Mouse (Mus musculus) thymus, postnatal 25 days (tissue): ENCODE data around the gene Pllp.

Experiments
- DNase-seq: peaks from one replicate; pipeline ENCODE4 v3.0.0; 2022

Gene Pllp

DNA sequence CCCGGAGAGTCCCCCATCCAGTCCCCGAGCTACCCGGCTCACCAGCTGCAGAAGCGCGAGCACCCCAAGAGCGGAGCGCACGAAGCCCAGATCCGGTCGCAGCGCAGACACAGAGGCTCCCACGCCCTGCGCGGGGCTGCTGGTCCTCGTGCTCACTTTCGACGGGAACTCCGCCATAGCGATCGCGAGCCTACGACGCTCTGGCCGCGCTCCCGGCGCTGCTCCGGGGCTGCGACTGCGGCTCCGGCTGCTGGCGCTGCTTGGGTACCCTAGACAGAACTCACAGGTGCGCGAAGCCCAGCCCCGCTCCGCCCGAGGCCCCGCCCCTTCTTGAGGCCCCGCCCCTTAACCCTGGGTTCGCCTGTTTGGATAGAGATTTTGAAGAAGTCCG is at the start of gene Pllp:
Pllp (minus strand) TSS at position 285 of the 391 bp plus-strand sequence.
- peak; percentile 26 for DNase-seq

- no peak for DNase-seq
These were observed 49.6 kb upstream of the Pllp start, which contains the start of gene Ccl22 for GRCm38 (mm10) chr8:94745476-94746184. Ccl22 (plus strand) TSS chr8:94745590.

DNA sequence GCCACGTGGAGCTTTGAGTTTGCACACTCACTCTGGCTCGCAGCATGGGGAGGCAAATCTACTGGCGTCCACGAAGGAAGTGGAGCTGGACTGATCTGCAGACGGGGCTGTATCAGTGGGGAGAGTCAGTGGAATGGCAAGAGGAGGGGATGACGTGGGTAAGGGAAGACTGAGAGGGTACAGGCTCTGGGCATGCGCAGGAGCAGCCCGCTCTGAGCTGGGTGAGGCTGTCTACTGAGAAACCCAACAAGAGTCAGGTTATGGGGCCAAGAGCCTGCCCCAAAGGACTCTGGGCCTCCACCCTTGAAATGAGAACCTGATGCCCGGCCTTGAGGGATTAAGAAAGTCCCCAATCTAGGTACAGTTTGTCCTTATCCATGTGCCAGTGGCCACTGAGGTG is 48.9 kb upstream of the Pllp start:
- no peak for DNase-seq

DNA sequence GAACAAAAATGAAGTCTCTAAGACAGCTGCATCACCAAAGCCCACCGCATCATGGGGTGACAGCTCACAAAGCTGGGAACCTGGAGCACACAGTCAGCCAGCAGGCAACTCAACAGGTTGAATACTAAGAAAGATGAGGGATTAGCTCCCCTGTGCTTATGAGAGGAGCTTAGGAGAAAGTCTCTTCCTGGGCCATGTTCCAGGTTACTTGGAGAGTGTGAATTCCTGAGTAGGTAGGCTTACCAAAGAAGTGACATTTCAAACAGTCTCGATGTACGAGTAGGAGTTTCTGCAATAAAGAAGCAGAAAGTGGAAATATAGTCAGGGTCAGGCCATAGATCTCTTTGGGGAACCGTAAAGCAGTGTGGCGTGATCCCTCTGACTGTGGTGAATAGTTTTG is 48.4 kb upstream of the Pllp start:
- no peak for DNase-seq

GRCm38 (mm10) chr8:94741726-94742125 is 45.6 kb upstream of the Pllp start:
- DNase-seq = no peak

GRCm38 (mm10) chr8:94740591-94740990 is 44.5 kb upstream of the Pllp start:
- DNase-seq = no peak

DNA sequence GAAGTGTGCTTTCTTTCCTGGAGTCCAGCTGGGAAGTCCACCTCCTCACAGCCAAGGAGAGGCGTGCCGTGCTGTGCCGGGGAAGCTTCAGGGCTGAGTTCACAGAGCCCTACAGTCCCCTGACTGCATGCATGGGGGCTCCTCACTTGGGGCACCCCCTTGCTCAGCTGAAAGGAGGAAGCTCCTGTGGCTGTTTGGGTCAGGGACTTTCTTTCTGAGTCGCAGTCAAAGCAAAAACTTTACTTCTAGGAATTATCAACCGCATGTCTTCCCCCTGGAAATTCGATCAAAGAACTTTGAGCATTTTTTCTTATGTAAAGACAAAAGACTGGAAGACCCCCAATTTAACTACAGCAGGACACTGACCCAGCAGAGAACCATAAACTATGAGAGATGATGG is 43.8 kb upstream of the Pllp start:
- no peak for DNase-seq

GRCm38 (mm10) chr8:94735426-94736094 is 39.5 kb upstream of the Pllp start:
- no peak for DNase-seq

- DNase-seq = no peak
These were observed 38.8 kb upstream of the Pllp start for GRCm38 (mm10) chr8:94734735-94735350.

DNA sequence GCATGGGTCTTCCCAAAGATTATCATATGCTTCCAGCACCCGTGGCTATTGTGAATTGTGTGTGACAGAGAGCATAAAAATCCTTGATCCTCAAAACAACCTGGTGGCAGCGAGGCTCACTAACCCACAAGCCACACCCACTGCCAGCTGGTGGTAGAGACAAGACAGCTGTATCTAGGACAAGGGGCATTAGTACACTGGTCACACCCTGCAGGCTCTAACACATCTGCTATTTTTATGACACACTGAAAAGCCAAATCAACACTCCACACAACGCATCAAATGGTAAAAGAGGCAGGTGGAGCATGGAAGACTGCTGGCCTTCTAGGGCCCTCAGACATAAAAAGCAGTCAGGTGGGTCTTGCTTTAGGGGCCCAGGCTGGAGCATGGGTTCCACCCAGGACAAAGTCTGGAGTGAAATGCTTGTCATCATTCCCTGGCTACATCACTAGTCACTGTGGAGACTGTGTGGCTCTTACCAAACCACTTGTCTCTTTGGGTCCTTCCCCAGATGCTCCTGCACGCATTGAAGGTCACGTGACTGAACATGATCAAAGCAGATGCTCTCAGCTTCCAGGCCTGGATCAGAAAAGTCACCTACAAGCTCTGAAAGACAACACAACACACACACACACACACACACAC is 37.9 kb upstream of the Pllp start:
- DNase-seq = peak; percentile 7

DNA sequence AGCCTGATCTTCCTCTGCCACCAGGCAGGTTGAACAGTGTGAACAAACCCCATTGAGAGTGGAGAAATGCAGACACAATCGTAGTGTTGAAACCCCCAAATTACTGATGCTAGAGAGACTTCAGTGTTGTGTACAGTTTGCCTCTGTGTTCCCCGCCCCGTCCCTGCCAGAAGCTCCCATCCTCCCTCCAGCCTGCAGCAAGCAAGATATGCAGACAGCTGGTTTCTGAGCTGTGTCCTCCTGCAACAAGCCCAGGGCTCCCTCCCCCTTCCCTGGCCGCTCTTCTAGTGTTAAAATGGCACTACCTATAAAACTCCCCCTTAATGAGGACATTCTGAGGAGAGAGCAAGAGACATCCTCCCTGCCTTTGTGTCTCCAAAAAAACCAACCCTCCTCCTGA is 33.2 kb upstream of the Pllp start:
- no peak for DNase-seq

GRCm38 (mm10) chr8:94725998-94726397 is 29.9 kb upstream of the Pllp start:
- DNase-seq = no peak

DNA sequence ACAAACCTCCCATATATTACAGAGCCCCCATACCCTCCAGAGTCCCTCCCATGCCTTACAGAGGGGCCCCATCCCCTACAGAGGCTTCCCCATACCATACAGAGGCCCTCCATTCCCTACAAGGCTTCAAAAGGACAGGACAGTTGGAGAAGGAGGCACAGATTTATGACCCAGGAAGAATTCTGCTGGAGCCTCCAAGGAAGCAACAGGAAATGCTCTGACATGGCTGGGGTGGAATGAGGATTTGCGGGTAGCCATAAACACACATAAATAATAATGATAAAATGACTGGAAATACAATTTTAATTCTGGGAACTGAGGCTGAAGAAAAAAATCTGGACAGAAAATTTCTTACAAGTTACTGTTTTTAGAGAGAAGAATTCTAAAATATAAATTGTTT is 20.8 kb upstream of the Pllp start:
- no peak for DNase-seq

DNA sequence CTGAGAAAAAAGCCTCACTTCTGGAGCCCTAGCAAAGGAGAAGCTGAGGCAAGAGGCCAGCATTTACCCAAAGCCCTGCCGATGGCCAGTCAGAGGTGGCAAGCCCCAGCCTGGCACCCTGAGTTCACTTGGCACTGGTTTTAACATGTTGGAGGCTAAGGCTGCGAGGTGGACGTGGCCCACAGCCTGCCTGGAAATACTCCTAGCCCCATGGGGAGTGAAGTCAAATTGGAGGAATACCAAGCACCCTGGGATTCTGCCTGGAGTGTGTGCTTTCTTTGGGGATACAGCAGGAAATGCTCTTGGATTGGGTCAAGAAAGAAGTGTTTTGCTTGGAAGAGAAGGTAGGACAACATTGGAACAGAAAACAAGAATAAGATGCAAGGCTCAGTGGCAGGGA is 19.8 kb upstream of the Pllp start:
- DNase-seq = no peak

DNA sequence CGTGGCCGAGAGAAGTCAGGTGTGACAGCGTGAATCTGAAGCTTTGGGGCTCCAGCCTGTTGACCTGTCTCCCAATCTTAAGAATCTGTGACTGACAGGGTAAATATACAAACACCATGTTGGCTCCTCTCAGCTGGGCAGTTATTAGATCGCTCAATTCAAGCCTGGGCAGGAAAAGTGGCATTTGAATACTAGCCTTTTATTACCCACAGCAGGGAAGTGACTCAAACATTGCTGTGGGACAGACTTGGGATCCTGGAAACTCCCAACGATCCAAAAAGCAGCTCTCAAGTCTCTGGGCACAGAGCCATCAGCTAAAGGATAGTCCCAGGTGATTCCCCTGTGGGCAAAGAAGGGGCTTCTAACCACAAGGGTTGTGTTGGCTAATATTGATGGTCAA is 18.5 kb upstream of the Pllp start:
- DNase-seq = no peak

DNA sequence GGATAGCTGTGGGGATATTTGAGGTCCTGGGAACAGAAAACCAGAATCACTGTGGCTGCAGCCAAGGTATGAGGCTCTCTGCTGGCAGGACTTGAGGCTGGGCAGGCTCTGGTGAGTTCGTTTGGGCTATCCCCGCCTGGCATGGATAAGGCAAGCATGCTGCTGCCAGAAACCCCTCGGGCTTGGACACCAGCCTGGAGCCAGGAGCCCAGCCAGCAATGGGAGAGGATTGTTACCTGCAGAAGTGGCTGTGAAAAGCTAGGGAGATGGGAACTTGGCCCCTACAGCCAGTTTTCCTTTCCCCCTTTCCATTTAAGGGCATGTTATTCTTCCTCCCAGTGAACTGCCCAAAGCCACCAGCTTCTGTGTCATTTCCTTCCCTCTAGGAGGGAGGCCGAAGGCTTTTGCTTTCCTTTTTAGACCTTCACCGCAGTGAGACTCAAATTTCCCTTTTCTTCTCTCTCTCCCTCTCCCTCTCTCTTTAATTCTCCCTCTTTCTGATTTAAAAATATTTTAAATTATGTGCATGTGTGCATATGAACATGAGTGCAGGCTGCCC is 15.2 kb upstream of the Pllp start:
- DNase-seq = no peak

- no peak for DNase-seq
These were observed 14.3 kb upstream of the Pllp start for GRCm38 (mm10) chr8:94710336-94710735.

DNA sequence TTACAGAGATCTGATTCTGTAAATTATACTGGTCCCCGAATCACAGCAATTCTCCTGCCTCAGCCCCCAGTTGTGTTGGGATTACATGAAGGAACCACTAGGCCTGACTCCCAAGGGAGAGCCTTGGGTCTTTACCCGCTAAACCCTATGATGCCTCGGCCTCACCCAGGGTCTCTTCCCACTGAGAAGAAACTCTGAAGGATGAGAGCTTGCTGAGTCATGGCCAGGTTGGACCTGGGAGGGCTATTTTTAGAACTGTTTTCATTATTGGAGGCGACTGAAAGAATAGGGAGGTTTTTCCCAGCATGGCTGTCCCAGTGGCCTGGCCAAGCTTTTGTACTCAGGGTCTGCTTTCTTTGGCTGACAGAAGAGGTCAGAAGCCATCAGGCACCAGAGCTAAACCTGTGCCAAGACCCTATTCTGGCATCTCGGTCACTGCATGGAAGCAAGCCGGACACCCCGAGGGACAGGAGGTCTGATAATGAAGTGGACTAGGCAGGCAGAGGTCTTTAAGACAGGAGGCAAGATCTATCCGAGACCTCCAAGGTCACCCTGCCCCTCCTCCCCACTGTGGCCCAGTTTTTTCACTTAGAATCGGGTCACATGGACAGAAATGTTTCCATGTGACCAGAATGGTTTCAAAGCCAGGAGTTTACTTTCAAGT is 10.8 kb upstream of the Pllp start:
- DNase-seq = no peak

- DNase-seq = no peak
These were observed 9.6 kb upstream of the Pllp start for GRCm38 (mm10) chr8:94705581-94706245.

- no peak for DNase-seq
These were observed 8.5 kb upstream of the Pllp start for GRCm38 (mm10) chr8:94704669-94704984.

- DNase-seq = peak; percentile 98
These were observed 8.0 kb upstream of the Pllp start for GRCm38 (mm10) chr8:94703972-94704668.
